Mouse (Mus musculus) T-helper 1 cell (primary cell): Measurements from ENCODE around the gene Olfr312.
"Not testable (repeated sequence)": the region's sequence is repeated elsewhere in the genome, so short reads cannot be mapped to it uniquely, and the experiment has no call there.

Experiments used
- in situ Hi-C: fragments of 300-600 bp; cut with MboI, MseI; formaldehyde crosslinking; loops from one replicate; pipeline ENCODE4 v1.15.1; 2025; ENCODE audit warnings: high pct_unique_total_duplicates

Olfr312 gene

GRCm38 (mm10) chr11:58828937-58829336, at the start of gene Olfr312:
Gene Olfr312 (plus strand): TSS chr11:58829237.
- in situ Hi-C loops = not testable (repeated sequence)

- in situ Hi-C loops = loop anchor here (25.0 kb wide), 1 partner anchor 920 kb away; no protein-coding TSS in a partner anchor
Measured at GRCm38 (mm10) chr11:58782480-58783089, 46.5 kb upstream of the Olfr312 start, which contains the start of gene Olfr314. Gene Olfr314 (plus strand): TSS chr11:58782952.

DNA sequence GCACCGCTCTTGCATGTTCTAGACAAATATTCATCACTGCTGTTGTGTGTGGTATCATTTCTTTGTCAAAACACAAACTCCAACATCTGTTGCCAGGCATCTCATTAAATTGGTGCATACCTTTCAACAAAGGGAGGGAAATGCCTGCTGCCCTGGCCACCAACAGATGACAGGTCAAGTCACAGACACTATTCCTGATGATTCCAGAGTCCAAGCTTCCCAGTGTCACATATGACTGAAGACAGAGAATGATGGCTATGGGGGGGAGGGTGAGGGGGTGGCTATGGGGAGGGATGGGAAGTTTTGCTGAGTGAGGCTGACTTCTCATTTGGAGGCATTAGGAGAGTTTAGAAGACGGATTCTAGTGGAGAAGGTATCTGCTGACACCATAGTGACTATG, 44.9 kb upstream of the Olfr312 start:
- in situ Hi-C loops = loop anchor here (25.0 kb wide), 1 partner anchor 922 kb away; no protein-coding TSS in a partner anchor

GRCm38 (mm10) chr11:58787651-58788050, 41.4 kb upstream of the Olfr312 start:
- in situ Hi-C loops = loop anchor here (25.0 kb wide), 1 partner anchor 925 kb away; no protein-coding TSS in a partner anchor

GRCm38 (mm10) chr11:58788346-58788745, 40.7 kb upstream of the Olfr312 start:
- in situ Hi-C loops = loop anchor here (25.0 kb wide), 1 partner anchor 926 kb away; no protein-coding TSS in a partner anchor

DNA sequence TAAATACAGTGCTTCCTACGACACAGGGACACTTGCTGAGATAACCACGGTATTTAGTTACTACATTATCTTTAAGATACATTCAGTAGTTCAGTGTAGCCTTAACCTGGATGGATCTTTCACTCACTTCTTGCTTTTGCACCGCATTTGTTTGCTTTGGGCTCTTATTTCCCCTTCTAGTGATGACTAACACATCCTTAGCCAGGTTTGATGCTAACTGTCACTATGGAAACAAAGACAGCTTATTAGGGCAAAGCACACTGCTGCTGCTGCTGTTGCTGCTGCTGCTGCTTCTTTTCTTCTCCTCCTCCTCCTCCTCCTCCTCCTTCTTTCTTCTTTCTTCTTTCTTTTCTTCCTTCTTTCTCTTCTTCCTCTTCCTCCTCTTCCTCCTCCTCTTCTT, 39.5 kb upstream of the Olfr312 start:
- in situ Hi-C loops = loop anchor here (25.0 kb wide), 1 partner anchor 927 kb away; no protein-coding TSS in a partner anchor

DNA sequence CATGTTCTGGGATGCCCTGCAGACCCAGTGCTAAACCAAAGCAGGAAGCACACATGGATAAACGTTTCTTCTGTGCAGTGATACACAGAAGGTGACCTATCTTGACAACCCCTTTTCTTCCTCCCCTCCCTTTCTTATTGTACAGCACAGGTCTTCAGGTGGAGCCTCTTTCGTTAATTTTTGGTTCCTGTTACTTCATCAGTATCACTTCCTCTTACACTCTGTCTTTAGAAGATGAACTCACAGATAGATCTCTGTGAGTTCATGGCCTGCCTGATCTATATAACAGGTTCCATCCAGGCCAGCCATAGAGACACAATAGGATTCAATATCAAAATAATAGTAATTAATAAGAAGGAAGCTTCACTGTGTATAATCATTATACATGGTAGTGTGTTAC, 39.0 kb upstream of the Olfr312 start:
- in situ Hi-C loops = loop anchor here (25.0 kb wide), 1 partner anchor 928 kb away; no protein-coding TSS in a partner anchor

DNA sequence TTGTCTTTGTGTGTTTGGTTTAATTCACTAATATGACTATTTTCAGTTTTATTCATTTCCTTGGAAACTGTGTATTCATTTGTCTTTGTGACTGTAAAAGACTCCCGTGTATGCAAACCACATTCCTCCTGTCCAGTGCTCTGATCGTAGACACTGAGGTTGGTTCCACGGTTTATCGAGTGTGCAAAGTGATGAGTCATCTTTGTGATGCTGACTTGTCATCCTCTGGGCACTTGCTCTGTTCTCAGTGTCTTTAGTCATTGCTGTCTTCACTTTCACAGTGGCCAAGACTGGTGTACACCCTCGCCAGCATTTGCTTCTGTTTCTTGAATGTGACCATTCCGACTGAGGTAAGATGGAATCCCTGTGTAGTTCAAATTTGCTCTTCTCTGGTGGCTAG, 38.4 kb upstream of the Olfr312 start:
- in situ Hi-C loops = loop anchor here (25.0 kb wide), 1 partner anchor 928 kb away; no protein-coding TSS in a partner anchor

- in situ Hi-C loops = loop anchor here (25.0 kb wide), 1 partner anchor 934 kb away; no protein-coding TSS in a partner anchor
Measured at GRCm38 (mm10) chr11:58795856-58796255, 33.2 kb upstream of the Olfr312 start.

DNA sequence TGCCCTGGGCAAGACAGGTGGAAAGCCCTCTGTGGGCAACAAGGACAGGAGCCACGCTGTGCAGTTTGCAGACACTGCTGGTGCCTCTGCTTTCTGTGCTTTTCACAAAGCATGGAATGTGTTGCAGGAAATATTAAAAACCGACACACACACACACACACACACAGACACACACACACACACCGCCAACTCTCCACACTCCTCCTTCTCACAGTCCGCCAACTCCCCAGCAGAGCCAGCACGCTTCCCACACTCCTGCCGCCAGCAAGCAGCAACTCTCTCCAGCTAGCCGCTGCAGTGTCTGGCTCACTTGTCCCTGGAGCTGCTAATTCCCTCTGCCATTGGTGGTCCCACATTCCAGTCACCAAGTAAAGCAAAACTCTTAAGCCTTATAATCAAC, 32.2 kb upstream of the Olfr312 start:
- in situ Hi-C loops = loop anchor here (25.0 kb wide), 1 partner anchor 935 kb away; no protein-coding TSS in a partner anchor

- in situ Hi-C loops = loop anchor here (25.0 kb wide), 1 partner anchor 937 kb away; no protein-coding TSS in a partner anchor
Measured at GRCm38 (mm10) chr11:58799747-58800146, 29.3 kb upstream of the Olfr312 start.

DNA sequence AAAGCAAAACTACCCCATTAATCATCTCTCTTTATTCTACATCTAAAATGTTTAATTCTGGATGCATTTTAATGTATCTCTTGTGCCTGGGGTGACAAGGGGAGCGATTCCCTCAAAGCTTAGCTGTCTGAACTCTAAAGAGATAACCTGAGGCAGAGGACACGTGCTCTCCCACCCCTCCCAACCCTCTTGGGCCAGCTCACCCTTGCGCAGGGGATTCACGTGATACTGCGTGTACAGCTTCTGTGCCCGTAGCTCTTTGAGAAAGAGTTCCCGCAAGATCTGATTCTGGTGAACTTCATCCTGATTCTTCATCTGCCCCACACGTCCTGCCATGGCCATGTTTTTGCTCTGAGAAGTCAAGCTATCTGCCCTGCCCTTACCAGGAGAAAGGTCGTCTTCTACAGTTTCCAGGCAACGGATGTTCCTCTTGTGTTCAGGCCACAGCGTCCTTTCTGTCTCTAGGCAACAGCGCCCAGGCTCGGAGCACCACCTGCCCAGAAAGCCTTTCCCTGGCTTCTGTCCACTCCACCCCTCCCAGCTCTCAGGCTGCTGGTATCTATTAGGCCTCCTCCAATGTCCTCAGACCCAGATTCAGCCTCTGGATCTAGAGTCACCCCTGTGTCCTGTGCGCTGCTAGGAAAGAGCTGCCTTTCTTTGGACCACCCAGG, 27.3 kb upstream of the Olfr312 start, which contains the start of gene Fam183b:
Fam183b (minus strand) TSS at position 403 of the 671 bp plus-strand sequence.
- in situ Hi-C loops = no loop called here

DNA sequence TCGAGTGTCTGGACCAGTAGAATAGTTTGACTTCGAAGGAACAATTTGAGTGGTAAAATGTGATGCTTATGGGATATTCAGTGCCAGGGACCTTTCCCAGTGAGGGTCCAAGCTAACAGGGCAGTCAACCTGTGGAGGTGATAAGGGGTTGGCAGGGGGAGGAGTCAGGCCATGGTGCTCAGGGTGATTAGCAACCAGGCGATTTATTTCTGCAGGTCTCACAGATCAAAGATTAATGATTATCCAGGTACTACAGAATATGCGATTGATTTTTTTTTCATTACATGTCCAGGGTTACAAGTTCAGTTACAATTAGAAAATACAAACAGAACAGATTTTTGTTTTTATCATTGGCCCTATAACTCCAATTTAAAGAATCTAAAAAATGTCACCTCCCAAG, 25.2 kb upstream of the Olfr312 start:
- in situ Hi-C loops = no loop called here

DNA sequence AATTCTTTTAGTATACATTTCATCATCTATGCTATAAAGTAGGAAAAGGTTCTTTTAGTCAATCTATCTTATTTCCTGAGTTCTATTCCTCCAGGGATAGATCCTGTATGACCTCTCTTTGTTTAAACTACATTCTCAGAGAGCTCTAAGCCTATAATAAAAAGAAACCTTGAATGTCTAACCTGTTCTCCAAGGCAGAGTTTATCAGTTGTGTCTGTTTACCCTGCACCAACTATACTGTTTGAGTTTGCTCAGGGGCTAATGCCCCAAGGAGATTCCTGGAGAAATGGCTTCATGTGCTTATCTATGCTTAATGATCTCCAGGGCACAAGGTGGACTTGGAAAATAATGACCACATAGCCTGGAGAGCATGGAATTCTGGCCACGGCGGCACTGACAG, 24.6 kb upstream of the Olfr312 start:
- in situ Hi-C loops = no loop called here

DNA sequence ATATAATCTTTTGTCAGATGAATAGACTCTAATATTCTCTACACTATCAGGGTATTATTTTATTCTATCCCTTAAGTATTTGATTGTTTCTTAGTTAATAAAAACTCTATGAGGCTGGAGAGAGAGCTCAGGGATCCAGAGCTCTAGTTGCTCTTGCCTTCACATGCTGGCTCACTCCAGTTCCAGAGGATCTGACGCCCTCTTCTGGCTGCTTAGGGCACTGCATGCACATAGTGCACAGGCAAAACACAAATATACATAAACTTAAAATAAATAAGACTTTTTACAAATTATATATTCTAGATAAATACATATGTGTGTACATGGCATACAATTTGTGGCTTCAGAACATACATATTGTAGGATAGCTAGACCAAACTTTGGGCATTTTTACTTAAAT, 17.0 kb upstream of the Olfr312 start:
- in situ Hi-C loops = no loop called here

GRCm38 (mm10) chr11:58814700-58815099, 14.3 kb upstream of the Olfr312 start, which contains the start of gene Olfr313:
Gene Olfr313 (plus strand): TSS chr11:58815000.
- in situ Hi-C loops = not testable (repeated sequence)

DNA sequence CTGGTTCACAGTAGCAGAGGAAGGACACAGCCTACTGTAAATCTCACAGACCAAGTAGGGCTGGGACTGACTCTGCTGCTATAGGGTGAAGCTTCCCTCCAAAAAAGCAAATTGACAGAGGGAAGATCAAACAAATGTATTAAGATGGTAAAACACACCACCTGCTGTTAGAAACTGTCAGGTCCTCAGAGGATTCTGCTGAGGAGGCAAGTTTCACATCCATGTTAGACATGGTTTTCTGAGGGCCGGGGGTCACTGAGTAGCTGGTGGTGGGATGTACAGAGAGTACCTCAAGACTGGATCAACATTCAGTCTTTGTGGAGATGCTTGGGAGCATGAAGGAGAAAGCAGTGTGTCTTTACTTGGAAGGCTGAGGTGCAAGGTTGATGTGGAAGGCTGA, 13.4 kb upstream of the Olfr312 start:
- in situ Hi-C loops = no loop called here

DNA sequence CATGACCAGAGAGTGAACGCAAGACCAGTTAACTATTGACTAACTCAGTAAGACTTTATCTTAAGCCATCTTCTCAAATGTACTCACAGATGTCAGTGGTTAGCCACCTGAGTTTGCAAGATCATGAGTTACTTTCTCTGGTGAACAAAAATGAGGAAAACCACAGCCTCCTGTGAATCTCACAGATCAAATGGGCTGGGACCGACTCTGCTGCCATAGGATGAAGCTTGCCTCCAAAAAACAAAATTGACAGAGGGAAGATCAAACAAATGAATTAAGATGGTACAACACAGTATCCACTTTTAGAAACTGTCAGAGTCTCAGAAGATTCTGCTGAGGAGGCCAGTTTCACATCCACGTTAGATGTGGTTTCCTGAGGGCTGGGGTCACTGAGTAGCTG, 727 bp downstream of the Olfr312 start:
- in situ Hi-C loops = no loop called here

- in situ Hi-C loops = not testable (repeated sequence)
Measured at GRCm38 (mm10) chr11:58832541-58832940, 3.5 kb downstream of the Olfr312 start.

DNA sequence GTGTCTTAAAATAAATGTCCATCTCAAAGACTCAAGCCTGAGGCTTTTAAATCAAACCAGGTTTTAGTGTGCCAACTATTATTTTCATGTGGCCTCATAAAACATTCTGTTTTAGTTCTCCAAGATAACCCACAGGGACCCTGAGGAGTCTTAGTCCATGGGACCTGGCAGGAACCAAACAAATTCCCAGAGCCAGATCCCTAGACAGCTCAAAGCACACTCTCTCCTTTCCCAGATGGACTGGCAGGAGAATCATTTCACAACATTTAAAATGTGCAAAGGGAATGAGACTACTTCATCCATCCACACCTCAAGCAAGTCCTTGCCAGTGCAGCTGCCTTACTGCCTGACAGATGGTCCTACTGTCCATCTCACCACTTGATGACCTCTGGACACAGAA, 9.9 kb downstream of the Olfr312 start, which contains the start of gene Olfr311:
Olfr311 (plus strand) TSS at position 301 of the 400 bp plus-strand sequence.
- in situ Hi-C loops = not testable (repeated sequence)

GRCm38 (mm10) chr11:58846919-58847461, 18.0 kb downstream of the Olfr312 start, which contains the start of gene Gm12258:
Gene Gm12258 (plus strand): TSS chr11:58847158.
- in situ Hi-C loops = no loop called here

DNA sequence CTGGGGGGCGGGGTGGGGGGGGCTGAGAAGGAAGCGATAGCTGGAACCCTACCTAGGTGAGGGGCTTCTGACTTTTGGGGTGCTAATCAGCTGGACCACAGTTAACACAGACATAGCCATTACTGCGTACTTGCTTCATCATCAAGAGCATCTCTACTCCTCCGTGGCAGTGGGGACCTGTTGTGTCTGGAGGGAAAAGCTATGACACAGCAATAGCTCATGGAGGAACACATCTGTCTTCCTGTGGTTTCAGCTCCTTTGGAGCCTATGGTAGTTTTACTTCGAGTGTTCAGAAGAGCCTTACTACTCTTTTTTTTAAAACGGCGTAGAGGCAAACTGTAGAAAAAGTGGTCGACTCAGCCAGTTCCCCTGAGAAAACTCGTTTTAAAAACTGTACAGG, 18.6 kb downstream of the Olfr312 start:
- in situ Hi-C loops = no loop called here
